Mouse (Mus musculus) cerebellum, adult 2 months (tissue): ENCODE results near the gene Gatd1.

Experiments
- CTCF ChIP-seq: fragments of 200-500 bp; IDR thresholded peaks from 2 replicates; pipeline ENCODE4 v1.5.1; 2011; ENCODE audit warnings: low read depth, mild to moderate bottlenecking, control low read depth, low read length, moderate library complexity, borderline replicate concordance; ENCODE audit not compliant: insufficient read depth
- POLR2A ChIP-seq: fragments of 200-500 bp; IDR thresholded peaks from 2 replicates; pipeline ENCODE4 v1.6.1; 2011; ENCODE audit warnings: low read length, control low read depth, borderline replicate concordance; ENCODE audit not compliant: insufficient read depth

- no peak for TF ChIP-seq POLR2A
- no peak for TF ChIP-seq CTCF
Measured at GRCm38 (mm10) chr7:141451928-141452327, 38.0 kb upstream of the Gatd1 start.
